Mouse (Mus musculus): ENCODE data around the gene Asxl2. TPM values are rescaled to one million over a fixed set of nuclear protein-coding genes. Genes with fewer than 3 reads are reported as not detected.
"Not testable (repeated sequence)": the region's sequence is repeated elsewhere in the genome, so short reads cannot be mapped to it uniquely, and the experiment has no call there.

Gene Asxl2
- 10.3 and 12.0 TPM in 2 replicates for polyA plus RNA-seq (2012; rRNA removed)

- peak; percentile 98 to 99 for DNase-seq (ENCODE audit: extremely low spot score in 1 of 2, low spot score in 1 of 2)
Observed at GRCm38 (mm10) chr12:3426530-3427034, at the start of gene Asxl2. TSS of gene Asxl2 (plus strand) at chr12:3426857.

- DNase-seq (ENCODE audit: extremely low spot score in 1 of 2, low spot score in 1 of 2), result no peak
Observed at GRCm38 (mm10) chr12:3377190-3377589, 49.5 kb upstream of the Asxl2 start.

- DNase-seq (ENCODE audit: extremely low spot score in 1 of 2, low spot score in 1 of 2), result no peak
Observed at GRCm38 (mm10) chr12:3377755-3378154, 48.9 kb upstream of the Asxl2 start.

- DNase-seq (ENCODE audit: extremely low spot score in 1 of 2, low spot score in 1 of 2), result no peak
Observed at GRCm38 (mm10) chr12:3384860-3385259, 41.8 kb upstream of the Asxl2 start.

- no peak for DNase-seq (ENCODE audit: extremely low spot score in 1 of 2, low spot score in 1 of 2)
Observed at GRCm38 (mm10) chr12:3385271-3385670, 41.4 kb upstream of the Asxl2 start.

- peak in 1 of 2 experiments; percentile 50 for DNase-seq (ENCODE audit: extremely low spot score in 1 of 2, low spot score in 1 of 2)
Observed at GRCm38 (mm10) chr12:3385940-3386339, 40.7 kb upstream of the Asxl2 start.

- DNase-seq (ENCODE audit: extremely low spot score in 1 of 2, low spot score in 1 of 2), result no peak
Observed at GRCm38 (mm10) chr12:3387891-3388290, 38.8 kb upstream of the Asxl2 start.

- DNase-seq (ENCODE audit: extremely low spot score in 1 of 2, low spot score in 1 of 2), result peak in 1 of 2 experiments; percentile 55
Observed at GRCm38 (mm10) chr12:3389394-3389793, 37.3 kb upstream of the Asxl2 start.

- DNase-seq (ENCODE audit: extremely low spot score in 1 of 2, low spot score in 1 of 2), result no peak
Observed at GRCm38 (mm10) chr12:3390071-3390470, 36.6 kb upstream of the Asxl2 start.

- peak; percentile 57 to 89 for DNase-seq (ENCODE audit: extremely low spot score in 1 of 2, low spot score in 1 of 2)
Observed at GRCm38 (mm10) chr12:3390577-3391262, 35.9 kb upstream of the Asxl2 start.

GRCm38 (mm10) chr12:3391276-3391675 is 35.4 kb upstream of the Asxl2 start:
- no peak for DNase-seq (ENCODE audit: extremely low spot score in 1 of 2, low spot score in 1 of 2)

GRCm38 (mm10) chr12:3393140-3393539 is 33.5 kb upstream of the Asxl2 start:
- no peak for DNase-seq (ENCODE audit: extremely low spot score in 1 of 2, low spot score in 1 of 2)

GRCm38 (mm10) chr12:3396931-3397330 is 29.7 kb upstream of the Asxl2 start:
- no peak for DNase-seq (ENCODE audit: extremely low spot score in 1 of 2, low spot score in 1 of 2)

- not testable (repeated sequence) for DNase-seq (ENCODE audit: extremely low spot score in 1 of 2, low spot score in 1 of 2)
Observed at GRCm38 (mm10) chr12:3405662-3406061, 21.0 kb upstream of the Asxl2 start.

GRCm38 (mm10) chr12:3406585-3406984 is 20.1 kb upstream of the Asxl2 start:
- peak in 1 of 2 experiments; percentile 30 for DNase-seq (ENCODE audit: extremely low spot score in 1 of 2, low spot score in 1 of 2)

- DNase-seq (ENCODE audit: extremely low spot score in 1 of 2, low spot score in 1 of 2), result no peak
Observed at GRCm38 (mm10) chr12:3414956-3415355, 11.7 kb upstream of the Asxl2 start.

- no peak for DNase-seq (ENCODE audit: extremely low spot score in 1 of 2, low spot score in 1 of 2)
Observed at GRCm38 (mm10) chr12:3418761-3419160, 7.9 kb upstream of the Asxl2 start.

GRCm38 (mm10) chr12:3420519-3420918 is 6.1 kb upstream of the Asxl2 start:
- DNase-seq (ENCODE audit: extremely low spot score in 1 of 2, low spot score in 1 of 2), result no peak

GRCm38 (mm10) chr12:3422786-3423185 is 3.9 kb upstream of the Asxl2 start:
- no peak for DNase-seq (ENCODE audit: extremely low spot score in 1 of 2, low spot score in 1 of 2)

GRCm38 (mm10) chr12:3424179-3424578 is 2.5 kb upstream of the Asxl2 start:
- DNase-seq (ENCODE audit: extremely low spot score in 1 of 2, low spot score in 1 of 2), result no peak

- DNase-seq (ENCODE audit: extremely low spot score in 1 of 2, low spot score in 1 of 2), result peak in 1 of 2 experiments; percentile 52
Observed at GRCm38 (mm10) chr12:3425375-3426341, 999 bp upstream of the Asxl2 start.

All from frontal cortex, adult 2 months (tissue).